Mouse (Mus musculus): ENCODE results near the gene AC134908.4. TPM values are rescaled to one million over a fixed set of nuclear protein-coding genes. Genes with fewer than 3 reads are reported as not detected.
"Not testable (repeated sequence)": the region's sequence is repeated elsewhere in the genome, so short reads cannot be mapped to it uniquely, and the experiment has no call there.

AC134908.4 gene
- polyA plus RNA-seq, 1 experiment from 2014 or later, result 2.2 TPM

DNA sequence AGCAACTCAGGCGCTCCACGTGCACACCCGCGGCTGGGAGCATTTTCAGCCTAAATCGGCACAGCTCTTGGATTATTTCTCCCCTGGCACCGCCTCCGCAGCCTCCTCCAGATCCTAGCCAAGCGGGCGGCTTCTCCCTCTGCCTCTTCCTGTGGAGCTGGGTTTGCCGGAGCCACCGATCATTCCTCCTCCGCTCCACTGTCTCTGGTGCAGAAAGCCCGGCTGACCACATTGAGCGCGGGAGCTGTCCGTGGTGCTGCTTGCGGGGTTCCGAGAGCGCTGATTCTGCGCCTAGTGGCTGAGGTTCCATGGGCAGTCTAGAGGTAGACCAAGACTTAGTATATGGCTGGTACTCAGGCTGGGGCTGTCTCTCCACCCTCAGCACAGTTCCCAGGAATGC is 18.0 kb upstream of the AC134908.4 start:
- no peak for ATAC-seq
- Histone ChIP-seq H3K4me2 (ENCODE audit: low read length) (peak overlapping the region; percentile 47), H3K4me1 (ENCODE audit: control insufficient read depth, insufficient read depth, low read depth, low read length) (peaks cover 34% of the 10 kb centered on the region), H3K4me3 (ENCODE audit: low read length) (peak overlapping the region; percentile 21; the same call in 1 of the 2 replicates), H3K36me3 (ENCODE audit: control insufficient read depth, insufficient read depth, low read length) (peaks cover 14% of the 10 kb centered on the region), H3K9ac (ENCODE audit: low read depth, low read length) (peak overlapping the region; percentile 33), H3K27ac (ENCODE audit: low read depth, low read length) (no peak overlapping the region; the same call in 1 of the 2 replicates), H3K27me3 (replicated peaks; ENCODE audit: control insufficient read depth, insufficient read depth, low read length) (no peaks in the 10 kb centered on the region), H3K9me3 (ENCODE audit: control insufficient read depth, low read length) (no peaks in the 10 kb centered on the region)
- WGBS, result 1% methylated on average over 20 of the region's 20 CpGs

DNA sequence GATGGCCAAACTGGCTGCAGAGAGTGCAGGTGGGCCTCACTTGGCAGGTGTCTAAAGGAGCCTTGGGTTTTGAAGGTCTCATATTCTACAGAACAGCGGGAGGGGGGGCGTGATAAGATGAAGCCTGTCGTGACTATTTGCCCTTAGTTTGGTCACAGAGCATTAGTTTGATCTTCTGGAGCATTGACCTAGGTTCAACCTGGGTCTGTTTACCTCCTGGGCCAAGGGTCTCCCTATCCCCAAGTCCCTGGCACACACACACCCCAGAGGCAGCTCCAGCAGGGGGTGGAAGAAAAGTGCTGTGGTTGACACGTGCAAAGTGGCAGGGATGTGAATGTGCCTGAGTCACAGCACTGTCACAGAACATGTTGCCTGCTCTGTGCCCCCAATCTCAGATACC is 15.4 kb upstream of the AC134908.4 start:
- no peaks in the 10 kb centered on the region for H3K27me3 ChIP-seq (replicated peaks; ENCODE audit: control insufficient read depth, insufficient read depth, low read length)
- no peak overlapping the region; the same call in 1 of the 2 replicates for H3K4me3 ChIP-seq (ENCODE audit: low read length)
- no peak overlapping the region for H3K27ac ChIP-seq (ENCODE audit: low read depth, low read length)
- 74% methylated on average over 4 of the region's 4 CpGs for WGBS
- peaks cover 39% of the 10 kb centered on the region for H3K4me1 ChIP-seq (ENCODE audit: control insufficient read depth, insufficient read depth, low read depth, low read length)
- H3K9ac ChIP-seq (ENCODE audit: low read depth, low read length), result peak overlapping the region; percentile 90; the same call in 1 of the 2 replicates
- peak overlapping the region; percentile 82 for H3K4me2 ChIP-seq (ENCODE audit: low read length)
- no peak for ATAC-seq
- H3K9me3 ChIP-seq (ENCODE audit: control insufficient read depth, low read length), result no peaks in the 10 kb centered on the region
- H3K36me3 ChIP-seq (ENCODE audit: control insufficient read depth, insufficient read depth, low read length), result no peaks in the 10 kb centered on the region

DNA sequence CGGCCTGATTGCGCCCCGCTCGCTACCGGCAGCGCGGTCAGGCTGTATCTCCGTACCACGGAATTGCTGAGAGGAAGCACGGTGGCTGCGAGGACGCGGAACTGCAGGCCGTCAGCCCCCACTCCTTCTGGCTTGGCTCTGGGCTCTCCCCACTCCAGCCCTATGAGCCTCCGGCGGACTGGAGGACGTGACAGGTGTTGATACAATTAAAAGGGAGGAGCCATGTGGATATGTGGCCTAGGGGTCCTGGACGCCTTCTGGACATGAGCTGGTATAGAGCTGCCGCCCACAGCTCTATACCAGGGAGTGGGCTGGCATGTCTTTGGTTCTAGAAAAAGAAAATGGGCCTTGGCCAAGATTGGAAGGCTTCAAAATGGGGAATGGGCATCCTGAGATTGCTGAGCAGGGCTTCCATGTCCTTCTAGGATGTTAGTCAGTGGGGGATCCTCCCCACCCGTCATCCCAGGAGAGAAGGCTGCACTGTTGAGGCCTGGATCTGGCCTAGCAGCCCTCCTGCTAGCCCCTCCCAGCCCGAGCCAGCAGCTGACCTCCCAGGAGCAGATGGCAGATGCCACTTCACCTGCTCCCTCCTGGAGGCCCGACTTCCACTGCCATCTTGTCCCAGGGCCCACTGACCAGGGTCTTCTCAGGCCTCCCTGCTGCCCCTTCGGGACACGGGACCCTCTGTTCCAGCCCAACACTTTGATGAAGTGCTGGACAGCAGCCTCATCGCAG is 14.3 kb upstream of the AC134908.4 start:
- 5% methylated on average over 25 of the region's 25 CpGs for WGBS
- H3K9me3 ChIP-seq (ENCODE audit: control insufficient read depth, low read length), result no peaks in the 10 kb centered on the region
- no peaks in the 10 kb centered on the region for H3K36me3 ChIP-seq (ENCODE audit: control insufficient read depth, insufficient read depth, low read length)
- H3K4me1 ChIP-seq (ENCODE audit: control insufficient read depth, insufficient read depth, low read depth, low read length), result peaks cover 39% of the 10 kb centered on the region
- H3K27ac ChIP-seq (ENCODE audit: low read depth, low read length), result peak overlapping the region; percentile 97
- ATAC-seq, result peak; percentile 40
- H3K4me2 ChIP-seq (ENCODE audit: low read length), result peak overlapping the region; percentile 82
- H3K27me3 ChIP-seq (replicated peaks; ENCODE audit: control insufficient read depth, insufficient read depth, low read length), result no peaks in the 10 kb centered on the region
- peak overlapping the region; percentile 81 for H3K4me3 ChIP-seq (ENCODE audit: low read length)
- H3K9ac ChIP-seq (ENCODE audit: low read depth, low read length), result peak overlapping the region; percentile 90

DNA sequence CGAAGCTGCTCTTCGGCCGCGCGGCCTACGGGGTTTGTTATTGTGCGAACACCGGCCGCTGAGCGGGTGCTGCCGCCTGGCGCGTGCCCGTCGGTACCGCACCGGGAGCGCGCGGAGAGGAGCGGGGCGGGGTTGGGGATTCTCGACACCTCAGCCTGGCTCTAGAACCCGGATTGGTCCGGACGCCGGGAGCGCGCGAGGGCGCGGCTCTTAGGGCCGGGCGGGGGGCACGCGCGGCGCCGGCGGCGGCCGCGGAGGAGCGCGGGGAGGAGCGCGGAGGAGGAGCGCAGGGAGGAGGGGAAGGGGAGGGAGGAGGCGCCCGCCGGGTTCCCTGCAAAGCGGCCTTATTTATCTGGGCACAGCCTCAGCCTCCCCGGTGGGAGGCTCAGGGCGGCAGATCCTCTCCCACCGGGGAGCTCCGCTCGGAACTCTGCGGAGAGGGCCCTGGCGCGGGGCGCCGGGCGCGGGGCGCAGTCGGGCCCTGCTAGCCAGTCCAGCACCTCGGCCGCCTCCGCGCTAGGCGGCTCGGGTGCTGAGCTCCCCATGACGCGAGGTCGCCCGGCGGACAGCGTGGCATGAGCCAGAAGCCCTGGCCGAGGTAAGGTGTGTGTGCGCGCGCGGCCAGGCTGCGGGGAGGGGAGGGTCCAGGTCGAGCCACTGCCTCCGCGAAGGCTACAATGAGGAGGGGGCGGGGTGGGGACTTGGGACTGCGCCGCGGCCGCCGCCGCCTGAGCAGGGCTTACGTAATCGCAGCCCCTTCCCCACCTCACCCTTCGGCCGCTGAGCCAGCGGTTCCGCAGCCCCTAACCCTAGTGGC is 13.5 kb upstream of the AC134908.4 start, which contains the start of gene Fbxl16:
Gene Fbxl16, plus strand, starts transcription at position 297 of the 817 bp plus-strand sequence.
- H3K4me1 ChIP-seq (ENCODE audit: control insufficient read depth, insufficient read depth, low read depth, low read length), result peaks cover 39% of the 10 kb centered on the region
- H3K27ac ChIP-seq (ENCODE audit: low read depth, low read length), result peak within 1 kb of the TSS; percentile 97
- no peaks in the 10 kb centered on the region for H3K9me3 ChIP-seq (ENCODE audit: control insufficient read depth, low read length)
- peak; percentile 90 for ATAC-seq
- no peaks in the 10 kb centered on the region for H3K27me3 ChIP-seq (replicated peaks; ENCODE audit: control insufficient read depth, insufficient read depth, low read length)
- under 1% methylated on average over 80 of the region's 100 CpGs for WGBS
- H3K36me3 ChIP-seq (ENCODE audit: control insufficient read depth, insufficient read depth, low read length), result no peaks in the 10 kb centered on the region
- peak within 1 kb of the TSS; percentile 82 for H3K4me2 ChIP-seq (ENCODE audit: low read length)
- peak within 1 kb of the TSS; percentile 90 for H3K9ac ChIP-seq (ENCODE audit: low read depth, low read length)
- peak within 1 kb of the TSS; percentile 81 for H3K4me3 ChIP-seq (ENCODE audit: low read length)

DNA sequence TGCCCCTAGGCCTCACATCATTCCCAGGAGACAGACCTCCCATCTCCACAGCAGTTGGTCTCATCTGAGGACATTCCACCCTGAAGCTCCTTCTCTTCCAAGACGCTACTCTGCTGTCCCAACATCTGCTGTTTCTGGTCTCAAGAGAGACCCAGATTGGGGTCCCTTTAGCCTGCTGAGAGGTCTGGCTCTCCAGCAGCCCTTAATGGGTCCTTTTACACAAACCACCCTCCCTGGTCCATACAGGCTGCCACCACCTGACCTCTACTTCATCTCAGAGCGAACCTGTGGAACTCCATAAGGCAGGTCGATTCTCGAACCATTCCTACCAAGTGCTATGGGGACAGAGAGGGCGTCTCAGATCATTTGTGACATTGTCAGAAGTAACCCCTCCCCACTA is 12.6 kb upstream of the AC134908.4 start:
- H3K4me2 ChIP-seq (ENCODE audit: low read length), result peak overlapping the region; percentile 82
- H3K27me3 ChIP-seq (replicated peaks; ENCODE audit: control insufficient read depth, insufficient read depth, low read length), result no peaks in the 10 kb centered on the region
- H3K9ac ChIP-seq (ENCODE audit: low read depth, low read length), result peak overlapping the region; percentile 90
- H3K27ac ChIP-seq (ENCODE audit: low read depth, low read length), result peak overlapping the region; percentile 97
- peak overlapping the region; percentile 81 for H3K4me3 ChIP-seq (ENCODE audit: low read length)
- H3K4me1 ChIP-seq (ENCODE audit: control insufficient read depth, insufficient read depth, low read depth, low read length), result peaks cover 37% of the 10 kb centered on the region
- ATAC-seq, result peak; percentile 12; the same call in 1 of the 2 replicates
- 19% methylated on average over 5 of the region's 5 CpGs for WGBS
- no peaks in the 10 kb centered on the region for H3K36me3 ChIP-seq (ENCODE audit: control insufficient read depth, insufficient read depth, low read length)
- no peaks in the 10 kb centered on the region for H3K9me3 ChIP-seq (ENCODE audit: control insufficient read depth, low read length)

DNA sequence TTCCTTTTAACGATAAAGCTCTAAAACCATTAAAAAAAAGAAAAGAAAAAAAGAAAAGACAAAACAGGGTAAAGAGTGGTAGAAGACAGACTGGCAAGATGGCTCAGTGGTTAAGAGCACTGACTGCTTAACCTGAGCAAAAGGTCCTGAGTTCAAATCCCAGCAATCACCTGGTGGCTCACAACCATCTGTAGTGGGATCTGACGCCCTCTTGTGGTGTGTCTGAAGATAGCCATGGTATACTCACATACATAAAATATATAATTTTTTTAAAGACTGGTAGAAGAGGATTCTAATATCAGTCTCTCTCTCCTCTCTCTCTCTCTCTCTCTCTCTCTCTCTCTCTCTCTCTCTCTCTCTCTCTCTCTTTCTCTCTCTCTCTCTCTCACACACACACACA is 12.0 kb upstream of the AC134908.4 start:
- H3K27ac ChIP-seq (ENCODE audit: low read depth, low read length); ATAC-seq; H3K4me3 ChIP-seq (ENCODE audit: low read length); H3K27me3 ChIP-seq (replicated peaks; ENCODE audit: control insufficient read depth, insufficient read depth, low read length); H3K4me2 ChIP-seq (ENCODE audit: low read length); H3K9me3 ChIP-seq (ENCODE audit: control insufficient read depth, low read length); H3K9ac ChIP-seq (ENCODE audit: low read depth, low read length); H3K36me3 ChIP-seq (ENCODE audit: control insufficient read depth, insufficient read depth, low read length): not testable (repeated sequence)
- WGBS, result 46% methylated on average over 2 of the region's 2 CpGs
- peaks cover 37% of the 10 kb centered on the region for H3K4me1 ChIP-seq (ENCODE audit: control insufficient read depth, insufficient read depth, low read depth, low read length)

DNA sequence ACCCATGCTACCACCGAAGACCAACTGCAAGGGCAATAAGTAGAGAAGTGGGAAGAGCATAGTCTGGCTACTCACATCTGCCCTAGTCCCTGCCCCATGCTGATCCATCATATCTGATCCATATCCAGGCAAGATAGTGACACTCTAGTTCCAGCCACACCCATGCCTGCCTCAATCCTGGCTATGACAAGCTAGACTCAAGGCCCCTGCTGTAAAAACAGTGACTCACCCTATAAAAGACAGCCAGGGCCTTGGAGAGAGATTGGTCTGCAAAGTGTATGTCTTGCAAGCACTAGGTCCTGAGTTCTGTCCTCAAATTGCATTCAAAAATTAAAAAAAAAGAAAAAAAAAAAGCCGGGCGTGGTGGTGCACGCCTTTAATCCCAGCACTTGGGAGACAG is 11.0 kb upstream of the AC134908.4 start:
- no peak overlapping the region for H3K4me3 ChIP-seq (ENCODE audit: low read length)
- no peak overlapping the region for H3K9ac ChIP-seq (ENCODE audit: low read depth, low read length)
- H3K4me2 ChIP-seq (ENCODE audit: low read length), result no peak overlapping the region
- no peak for ATAC-seq
- no peak overlapping the region for H3K27ac ChIP-seq (ENCODE audit: low read depth, low read length)
- no peaks in the 10 kb centered on the region for H3K27me3 ChIP-seq (replicated peaks; ENCODE audit: control insufficient read depth, insufficient read depth, low read length)
- peaks cover 36% of the 10 kb centered on the region for H3K4me1 ChIP-seq (ENCODE audit: control insufficient read depth, insufficient read depth, low read depth, low read length)
- WGBS, result 88% methylated on average over 4 of the region's 4 CpGs
- H3K36me3 ChIP-seq (ENCODE audit: control insufficient read depth, insufficient read depth, low read length), result no peaks in the 10 kb centered on the region
- H3K9me3 ChIP-seq (ENCODE audit: control insufficient read depth, low read length), result no peaks in the 10 kb centered on the region

DNA sequence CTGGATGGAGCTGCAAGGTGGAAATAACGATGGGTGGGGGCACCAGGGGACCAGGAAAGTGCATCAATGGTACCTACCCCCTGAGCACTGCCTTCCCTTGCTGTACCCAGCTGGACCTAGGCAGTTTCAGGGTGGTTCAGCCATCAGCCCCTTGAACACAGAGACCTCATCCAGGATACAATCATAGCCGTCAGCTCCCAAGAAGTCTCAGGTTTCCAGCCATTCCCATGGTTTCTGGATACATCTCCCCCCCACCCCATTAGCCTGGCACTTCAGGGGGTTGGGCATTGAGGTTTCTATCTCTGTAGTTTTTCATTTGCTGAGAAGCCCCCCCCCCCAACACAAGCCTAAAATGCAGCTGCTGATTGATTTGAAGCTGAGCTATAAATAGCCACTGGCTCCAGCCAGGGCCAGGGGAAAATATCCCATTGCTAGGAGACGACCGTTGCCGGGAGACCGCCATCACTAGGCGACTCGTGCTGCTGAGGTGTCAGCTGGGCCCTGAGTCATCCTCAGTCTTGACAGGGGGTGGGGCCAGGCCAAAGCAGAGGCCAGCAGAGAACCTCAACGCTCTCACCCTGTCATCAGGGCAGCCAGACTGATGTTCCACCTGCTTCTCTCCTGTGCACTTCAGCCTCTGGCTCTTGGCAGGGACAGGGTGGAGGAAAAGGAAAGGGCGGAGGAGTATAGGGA is 7.5 kb upstream of the AC134908.4 start:
- peak overlapping the region; percentile 56 for H3K9ac ChIP-seq (ENCODE audit: low read depth, low read length)
- H3K4me3 ChIP-seq (ENCODE audit: low read length), result no peak overlapping the region
- peak overlapping the region; percentile 25 for H3K4me2 ChIP-seq (ENCODE audit: low read length)
- WGBS, result 6% methylated on average over 10 of the region's 10 CpGs
- peaks cover 17% of the 10 kb centered on the region for H3K4me1 ChIP-seq (ENCODE audit: control insufficient read depth, insufficient read depth, low read depth, low read length)
- H3K27me3 ChIP-seq (replicated peaks; ENCODE audit: control insufficient read depth, insufficient read depth, low read length), result no peaks in the 10 kb centered on the region
- H3K36me3 ChIP-seq (ENCODE audit: control insufficient read depth, insufficient read depth, low read length), result no peaks in the 10 kb centered on the region
- H3K27ac ChIP-seq (ENCODE audit: low read depth, low read length), result peak overlapping the region; percentile 77
- ATAC-seq, result peak; percentile 93
- no peaks in the 10 kb centered on the region for H3K9me3 ChIP-seq (ENCODE audit: control insufficient read depth, low read length)
